Mouse (Mus musculus): Measurements from ENCODE around the gene Gm7347.
"Not testable (repeated sequence)": the region's sequence is repeated elsewhere in the genome, so short reads cannot be mapped to it uniquely, and the experiment has no call there.

GRCm38 (mm10) chr5:26022816-26023215 is 35.6 kb downstream of the Gm7347 start, which contains the start of gene Gm5862:
- not testable (repeated sequence) for TF ChIP-seq CTCF (IDR thresholded peaks at IDR 0.05; ENCODE audit: borderline replicate concordance, extremely low read depth, insufficient read depth, insufficient read length); POLR2A (IDR thresholded peaks at IDR 0.05; ENCODE audit: borderline replicate concordance, extremely low read depth, insufficient read depth, insufficient read length, poor library complexity, severe bottlenecking)
